Mouse (Mus musculus): ENCODE data around the gene Ifit3.
"Not testable (repeated sequence)": the region's sequence is repeated elsewhere in the genome, so short reads cannot be mapped to it uniquely, and the experiment has no call there.

Gene Ifit3

DNA sequence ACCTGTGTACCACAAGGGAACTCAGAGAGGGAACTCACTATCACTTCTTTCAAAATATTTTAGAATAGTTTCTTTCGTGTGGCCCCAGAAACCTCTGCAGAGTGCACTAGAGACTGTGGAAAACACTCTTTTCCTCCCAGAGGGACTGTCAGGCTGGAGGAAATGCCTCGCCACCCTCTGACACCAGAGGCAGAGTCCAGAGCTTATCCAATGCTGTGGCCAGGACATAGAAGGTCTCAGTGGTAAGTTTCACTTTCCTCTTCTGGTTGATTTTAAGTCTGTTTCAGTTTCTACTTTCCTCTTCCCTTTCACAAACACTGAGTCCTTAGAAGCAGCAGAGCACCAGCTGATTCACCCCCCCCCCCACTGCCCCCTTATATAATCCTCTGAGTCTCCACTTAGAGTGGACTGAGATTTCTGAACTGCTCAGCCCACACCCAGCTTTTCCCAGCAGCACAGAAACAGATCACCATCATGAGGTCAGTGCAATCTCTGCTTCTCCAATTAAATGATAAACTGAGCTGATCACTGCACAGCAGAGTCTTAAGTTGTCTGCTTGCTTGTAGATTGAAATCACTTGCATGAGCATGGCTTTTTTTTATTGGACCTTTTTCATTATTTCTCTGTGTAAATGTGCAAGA, at the start of gene Ifit3:
Gene Ifit3, plus strand, starts transcription at position 406 of the 641 bp plus-strand sequence.
- not testable (repeated sequence) for DNase-seq

DNA sequence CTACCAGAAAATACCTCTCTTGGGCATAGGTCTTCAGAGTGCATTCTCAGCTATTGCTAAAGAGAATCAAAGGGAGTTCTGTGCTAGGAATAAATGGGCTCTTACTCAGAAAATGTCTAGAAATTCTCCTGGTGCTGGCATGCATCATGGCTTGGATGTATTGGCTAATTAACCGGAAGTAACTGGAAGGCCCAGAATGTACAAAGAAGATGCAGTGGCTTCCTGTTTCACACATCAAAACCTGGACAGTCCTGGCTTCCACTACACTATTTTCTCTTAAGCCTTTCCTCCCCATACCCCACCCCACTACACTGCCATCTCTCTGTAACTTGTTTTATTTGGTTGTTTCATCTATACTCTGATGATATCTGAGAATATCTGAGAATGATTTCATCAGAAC, 43.9 kb upstream of the Ifit3 start:
- no peak for DNase-seq

DNA sequence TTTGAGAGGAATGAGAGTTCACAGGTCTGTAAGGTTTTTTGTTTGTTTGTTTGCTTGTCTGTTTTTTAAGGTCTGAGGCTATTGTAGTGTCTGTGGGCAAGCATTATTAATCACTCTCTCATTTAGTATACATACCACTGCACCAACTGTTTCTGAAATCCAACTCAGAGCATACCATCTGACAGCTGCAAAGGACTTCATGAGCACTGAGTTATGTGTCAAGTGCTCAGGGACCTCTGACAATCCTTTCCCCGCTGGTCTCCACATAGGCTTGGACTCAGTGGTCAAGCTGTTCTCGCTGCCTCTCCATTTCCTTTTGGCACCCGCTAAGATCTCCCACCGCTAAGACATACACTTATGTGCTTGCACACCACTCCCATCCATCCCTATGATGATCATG, 37.1 kb upstream of the Ifit3 start:
- no peak for DNase-seq

DNA sequence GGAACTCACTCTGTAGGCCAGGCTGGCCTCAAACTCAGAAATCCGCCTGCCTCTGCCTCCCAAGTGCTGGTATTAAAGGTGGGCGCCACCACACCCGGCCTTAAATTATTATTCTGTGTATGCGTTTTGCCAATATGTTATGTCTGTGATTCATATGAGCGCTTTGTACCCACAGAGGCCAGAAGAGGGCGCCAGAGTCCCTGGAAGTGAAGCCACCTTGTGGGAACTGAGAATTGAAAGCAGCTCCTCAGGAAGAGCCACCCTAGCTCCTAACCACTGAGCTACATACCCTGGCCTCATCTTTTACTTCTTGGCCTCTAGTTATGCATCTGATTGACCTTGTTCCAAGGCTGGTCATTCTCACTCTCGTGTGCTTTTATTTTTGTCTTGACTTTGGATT, 35.4 kb upstream of the Ifit3 start:
- DNase-seq, result peak; percentile 40 to 50

DNA sequence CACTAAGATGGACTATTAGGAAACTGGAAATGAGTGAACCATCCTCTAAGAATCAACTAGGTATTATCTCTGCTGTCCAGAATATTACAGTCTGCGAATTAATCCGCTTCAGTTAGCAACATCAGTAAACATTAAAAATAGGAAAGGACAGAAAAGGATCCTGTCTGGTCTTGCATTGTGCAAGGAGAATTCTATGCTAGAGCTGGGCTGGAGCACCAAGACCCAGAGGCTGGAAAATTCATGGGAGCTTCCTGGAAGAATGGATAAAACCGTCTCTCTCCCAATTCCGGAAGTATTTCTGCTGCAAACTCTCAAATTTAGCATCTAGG, 33.2 kb upstream of the Ifit3 start:
- DNase-seq, result no peak

DNA sequence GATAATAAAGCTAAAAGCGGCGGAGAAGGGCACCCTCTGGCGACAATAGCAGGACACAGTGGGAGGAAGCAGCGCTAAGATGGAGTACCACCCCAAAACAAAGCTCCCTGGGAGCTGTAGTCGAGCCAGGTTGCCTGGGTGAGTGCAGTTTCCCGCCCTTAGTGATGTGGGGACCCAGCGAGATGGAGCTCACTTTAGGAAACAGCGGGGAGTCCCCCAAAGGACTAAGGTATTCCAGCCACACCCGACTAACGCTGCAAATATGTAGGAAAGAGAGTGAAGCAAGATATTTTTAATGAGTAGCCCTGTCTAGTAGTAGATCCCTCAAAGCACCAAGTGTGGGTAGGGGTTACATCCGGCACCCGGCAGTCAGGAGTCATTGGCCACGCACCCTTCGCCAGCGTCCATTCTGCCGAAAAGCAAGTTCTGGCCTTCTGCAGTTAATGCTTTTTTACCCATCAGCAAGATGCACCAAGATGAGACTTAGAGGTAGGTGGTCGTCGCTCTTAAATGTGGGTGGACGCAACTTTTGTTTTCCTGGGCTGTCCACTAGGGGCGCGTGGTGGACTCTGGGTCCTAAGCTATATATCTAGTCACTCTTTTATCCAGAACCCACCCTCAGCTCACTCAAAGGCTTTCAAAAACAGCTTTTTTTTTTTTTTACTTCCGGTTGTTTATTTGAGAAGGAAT, 32.7 kb upstream of the Ifit3 start, which contains the start of gene Ifit2:
Gene Ifit2, plus strand, starts transcription at position 161 of the 690 bp plus-strand sequence.
- DNase-seq, result peak; percentile 46 to 56

DNA sequence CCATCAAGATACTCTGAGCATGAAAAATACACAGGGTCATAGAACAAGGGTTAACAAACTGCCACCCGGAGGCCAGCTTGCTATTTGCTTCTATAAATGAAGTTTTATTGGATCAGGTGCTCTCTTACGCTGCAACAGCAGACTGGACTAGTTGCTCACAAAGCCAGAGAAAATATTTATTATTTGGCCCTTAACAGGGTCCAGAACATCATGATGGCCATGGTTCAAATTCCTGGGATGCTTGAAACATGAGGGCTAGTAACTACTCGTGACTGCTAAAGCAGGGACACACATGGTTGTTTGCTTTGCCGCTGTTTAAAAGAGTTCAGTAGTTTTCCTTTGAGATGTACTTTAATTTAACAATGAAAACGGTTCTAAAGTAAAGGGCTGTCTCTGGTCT, 31.4 kb upstream of the Ifit3 start:
- DNase-seq, result no peak

DNA sequence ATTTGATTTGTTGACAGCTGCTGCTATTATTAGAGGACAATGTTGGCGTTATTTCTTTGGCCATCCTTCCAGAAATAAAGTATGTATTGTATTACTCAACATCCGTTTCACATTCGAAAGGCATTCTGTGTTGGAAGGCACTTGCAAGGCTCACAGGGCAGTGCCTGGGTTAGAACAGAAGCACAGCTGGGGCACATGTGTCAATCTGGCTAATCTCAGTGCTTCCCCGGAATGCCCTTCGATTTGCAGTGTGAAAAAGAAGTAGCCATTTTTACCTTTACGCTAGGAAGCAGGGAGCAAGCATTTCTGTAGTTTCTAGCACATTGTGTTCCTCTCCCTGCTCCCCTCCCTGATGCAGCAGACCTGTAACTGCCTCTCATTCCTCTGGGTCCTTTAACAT, 30.3 kb upstream of the Ifit3 start:
- no peak for DNase-seq

DNA sequence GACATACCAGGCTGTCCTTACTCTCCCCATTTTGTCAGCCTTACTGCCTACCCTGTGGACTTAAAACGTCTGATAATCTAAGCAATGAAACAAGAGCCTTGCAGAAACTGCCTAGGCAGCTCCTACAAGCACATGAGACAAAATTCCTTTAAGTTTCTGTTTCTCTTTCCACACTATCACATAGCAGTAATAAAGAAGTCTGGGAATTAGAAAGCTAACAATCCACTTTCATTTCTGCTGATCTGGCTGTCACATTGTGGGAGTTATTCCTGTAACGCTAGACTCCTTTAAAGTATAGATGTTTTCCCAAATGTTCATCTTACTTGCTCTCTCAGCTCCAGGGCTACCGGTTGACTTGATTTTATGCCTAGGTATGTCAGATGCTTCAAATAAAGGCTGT, 29.8 kb upstream of the Ifit3 start:
- DNase-seq, result no peak

DNA sequence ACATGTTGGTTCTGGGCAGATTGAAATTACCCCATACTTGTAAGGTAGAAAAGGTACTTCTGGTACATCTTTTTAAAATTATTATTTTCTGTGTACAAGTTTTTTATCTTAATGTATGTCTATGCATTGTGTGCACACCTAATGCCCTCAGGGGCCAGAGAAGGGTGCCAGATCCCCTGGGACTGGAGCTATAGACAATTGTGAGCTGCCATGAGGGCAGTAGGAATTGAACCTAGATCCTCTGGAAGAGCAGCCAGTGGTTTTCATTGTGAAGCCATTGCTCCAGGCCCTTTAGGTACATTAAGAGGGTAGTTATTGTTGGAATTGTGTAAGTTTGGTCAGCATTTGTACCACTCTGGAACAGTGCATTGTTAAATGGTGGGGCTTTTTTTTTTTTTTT, 29.3 kb upstream of the Ifit3 start:
- no peak for DNase-seq

DNA sequence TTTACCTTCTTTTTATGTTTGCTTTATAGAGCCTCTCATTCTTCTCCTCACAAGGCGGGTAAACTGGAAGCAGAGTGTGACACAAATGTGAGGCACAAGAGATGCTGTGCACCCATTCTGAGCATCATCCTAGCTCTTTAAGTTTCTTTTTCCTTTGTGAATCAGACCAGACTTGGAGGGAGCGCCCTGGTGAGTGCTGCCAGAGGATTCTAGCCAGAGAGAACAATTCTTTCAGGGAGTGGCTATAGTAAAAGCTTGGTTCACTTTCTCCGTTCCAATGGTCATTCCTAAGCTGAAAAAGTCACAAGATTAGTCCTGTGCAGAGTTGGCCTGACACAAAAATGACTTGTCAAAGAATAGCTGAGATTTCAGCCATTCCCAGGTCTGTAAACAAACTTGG, 26.7 kb upstream of the Ifit3 start:
- DNase-seq, result no peak

DNA sequence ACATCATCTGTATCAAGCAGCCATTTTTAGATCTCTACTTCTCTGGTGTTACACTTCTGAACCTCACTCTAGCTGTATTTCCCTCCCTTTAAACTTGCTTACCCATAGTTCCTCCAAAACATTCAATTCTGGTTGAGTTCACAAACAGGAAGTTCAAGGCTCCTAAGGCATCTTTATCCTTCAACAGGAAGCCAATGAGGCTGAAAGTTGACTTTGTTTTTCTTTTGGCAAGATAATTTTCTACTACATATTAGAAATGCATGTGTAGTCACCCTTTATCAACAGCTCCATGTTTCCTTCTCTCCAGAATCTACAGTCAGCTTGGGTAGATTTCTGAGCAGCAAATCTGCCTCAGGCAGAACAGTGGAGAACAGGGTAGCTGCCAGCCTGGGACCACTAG, 20.8 kb upstream of the Ifit3 start:
- no peak for DNase-seq

DNA sequence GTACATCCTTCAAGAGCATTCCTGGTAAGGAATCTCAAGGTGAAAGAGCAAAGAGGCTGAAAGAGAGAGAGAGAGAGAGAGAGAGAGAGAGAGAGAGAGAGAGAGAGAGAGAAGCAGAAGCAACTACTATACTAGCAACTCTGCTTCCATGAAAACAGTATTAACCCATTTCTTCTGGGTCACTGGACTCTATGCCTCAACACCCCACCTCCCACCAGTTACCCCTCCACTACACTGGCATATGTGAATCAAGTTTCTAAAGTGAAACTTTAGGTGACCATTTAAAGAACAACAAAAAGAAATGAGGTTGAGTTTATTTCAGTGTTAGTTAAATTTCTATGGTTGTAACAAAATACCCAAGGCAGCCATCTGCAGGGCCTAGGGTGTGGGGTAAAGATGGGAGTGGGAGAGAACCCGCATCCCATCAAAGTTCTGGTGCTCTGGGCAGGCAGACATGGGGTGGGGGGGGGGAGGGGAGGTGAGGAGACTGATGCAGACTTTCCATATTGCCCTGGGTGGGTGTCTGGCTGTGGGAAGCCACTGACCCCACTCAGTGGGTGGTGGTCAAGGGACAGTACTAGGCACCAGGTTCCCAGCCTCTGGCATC, 17.1 kb upstream of the Ifit3 start:
- DNase-seq, result no peak

DNA sequence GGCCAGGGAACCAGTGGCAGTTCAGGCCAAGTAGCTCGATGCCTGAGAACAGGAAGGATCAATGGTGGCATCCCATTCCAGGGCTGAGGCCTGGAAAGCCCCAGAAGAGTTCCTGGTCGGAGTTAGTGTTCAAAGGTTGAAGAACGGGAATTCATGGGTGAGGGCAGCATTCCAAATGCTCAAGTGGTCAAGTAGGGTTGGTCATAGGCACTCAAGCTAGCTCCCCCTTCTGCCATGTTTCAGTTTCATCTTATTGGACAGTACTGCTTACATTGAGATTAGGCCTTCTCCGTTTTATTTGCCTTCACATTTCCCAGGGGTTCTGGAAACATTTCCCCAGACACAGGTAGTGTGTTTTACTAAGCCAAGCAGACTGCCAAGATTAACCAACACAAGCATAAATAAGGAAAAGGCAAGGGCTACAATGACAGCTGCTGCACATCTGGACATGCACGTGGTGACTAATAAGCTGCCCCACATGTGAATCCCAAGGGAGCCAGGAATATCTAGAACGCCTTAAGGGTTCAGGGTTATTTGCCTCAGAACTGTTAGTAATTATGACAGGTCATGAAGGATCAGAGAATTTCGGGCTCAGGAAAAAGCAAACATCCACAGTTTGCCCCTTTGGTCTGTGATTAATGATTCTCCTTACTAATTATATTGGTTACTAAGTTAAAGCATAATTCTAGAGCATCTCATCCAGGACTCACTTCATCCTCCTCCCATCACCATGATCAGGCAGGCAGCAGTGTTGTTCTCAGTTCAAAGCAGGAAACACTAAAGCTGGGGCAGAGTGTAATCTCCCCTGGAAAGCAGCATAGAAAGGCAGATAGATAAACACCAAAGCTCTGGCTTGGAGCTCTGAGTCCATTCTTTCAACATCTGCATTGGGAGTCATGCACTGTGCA, 14.1 kb upstream of the Ifit3 start:
- no peak for DNase-seq

DNA sequence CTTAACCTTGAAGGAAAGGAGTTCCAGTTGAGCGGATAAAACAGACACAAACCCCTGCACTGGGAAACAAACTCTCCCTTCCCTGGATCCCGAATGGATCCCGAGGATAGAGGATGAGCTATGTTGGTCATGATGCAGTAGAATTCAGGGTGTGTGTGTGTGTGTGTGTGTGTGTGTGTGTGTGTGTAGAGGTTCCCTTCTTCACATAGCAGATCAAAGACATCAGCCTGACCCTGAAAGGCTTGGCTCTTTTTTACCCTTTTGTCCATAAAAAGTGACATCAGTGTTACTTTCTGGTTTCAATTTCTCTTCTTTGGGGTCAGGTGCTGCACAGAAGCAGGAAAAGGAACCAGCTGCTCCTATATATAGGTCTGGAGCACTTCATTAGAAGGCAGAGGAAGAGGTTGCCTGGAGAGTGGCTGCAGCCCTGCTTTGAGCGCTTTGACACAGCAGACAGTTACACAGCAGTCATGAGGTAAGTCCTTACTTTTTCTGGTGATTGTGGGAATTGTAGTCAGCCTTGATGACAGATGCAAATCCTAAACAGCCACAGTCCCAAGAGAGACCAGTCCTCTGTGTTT, 13.3 kb upstream of the Ifit3 start:
- no peak for DNase-seq

DNA sequence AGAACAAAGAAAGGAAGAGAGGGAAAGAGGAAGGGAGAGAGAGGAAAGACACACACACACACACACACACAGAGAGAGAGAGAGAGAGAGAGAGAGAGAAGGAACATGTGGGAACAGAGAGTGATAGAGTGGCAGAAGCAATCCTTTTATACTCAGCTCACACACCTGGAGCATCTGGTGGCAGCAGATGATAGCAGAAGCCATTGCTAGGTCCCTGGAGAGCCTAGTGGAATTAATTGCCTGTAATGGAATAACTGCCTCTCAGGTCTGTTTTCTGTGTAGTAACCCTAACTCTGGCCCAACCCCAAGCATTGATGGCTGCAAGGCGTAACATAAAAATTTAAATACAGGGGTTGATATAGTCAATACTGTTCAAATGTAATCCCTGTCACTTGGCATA, 12.3 kb upstream of the Ifit3 start:
- DNase-seq, result no peak

DNA sequence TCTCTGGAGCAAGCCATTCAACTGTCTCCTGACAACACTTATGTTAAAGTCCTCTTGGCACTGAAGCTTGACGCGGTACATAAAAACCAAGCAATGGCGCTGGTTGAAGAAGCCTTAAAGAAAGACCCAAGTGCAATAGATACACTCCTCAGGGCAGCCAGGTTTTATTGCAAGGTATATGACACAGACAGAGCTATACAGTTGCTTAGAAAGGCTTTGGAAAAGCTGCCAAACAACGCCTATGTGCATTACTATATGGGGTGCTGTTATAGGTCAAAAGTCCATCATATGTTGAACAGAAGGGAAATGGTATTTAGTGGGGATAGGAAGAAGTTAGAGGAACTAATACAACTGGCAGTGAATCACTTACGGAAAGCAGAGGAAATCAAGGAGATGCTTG, 9.7 kb upstream of the Ifit3 start:
- no peak for DNase-seq

DNA sequence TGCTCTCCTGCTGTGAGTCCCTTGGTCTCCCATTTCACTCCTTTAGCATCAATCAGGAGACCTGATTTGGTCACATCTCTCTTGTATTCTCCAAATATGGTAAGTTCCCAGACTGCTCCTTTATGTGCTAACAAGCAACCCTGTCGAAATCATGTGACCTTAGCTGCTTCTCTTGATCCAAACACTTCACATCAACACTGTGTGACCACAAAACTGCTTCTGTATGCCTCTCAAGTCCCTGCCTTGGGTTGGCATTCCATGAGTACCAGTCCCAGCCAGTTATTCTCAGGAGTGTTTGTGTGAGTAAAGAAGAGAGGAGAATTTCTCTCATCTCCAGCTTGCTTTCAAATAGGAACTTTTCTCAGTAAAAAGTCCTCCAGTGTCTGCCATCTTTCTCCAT, 6.2 kb upstream of the Ifit3 start:
- no peak for DNase-seq

DNA sequence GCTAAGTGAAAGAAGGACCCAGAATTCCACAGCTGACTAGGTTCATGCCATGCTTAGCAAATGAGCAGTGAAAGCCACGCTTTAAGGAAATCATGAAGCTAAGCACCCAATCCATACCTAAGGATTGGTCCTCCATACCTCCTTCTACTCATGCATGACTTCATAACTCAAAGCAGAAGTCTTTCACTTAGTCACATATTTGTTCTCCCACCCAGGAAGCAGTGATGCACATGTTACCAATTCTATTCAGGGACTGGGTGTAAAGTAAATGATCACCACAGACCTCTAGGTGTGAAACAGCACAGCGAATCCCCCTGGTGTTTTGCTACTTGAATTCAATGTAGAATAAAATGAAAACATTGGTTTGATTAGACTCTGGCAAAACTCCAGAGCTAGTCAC, 635 bp upstream of the Ifit3 start:
- not testable (repeated sequence) for DNase-seq

DNA sequence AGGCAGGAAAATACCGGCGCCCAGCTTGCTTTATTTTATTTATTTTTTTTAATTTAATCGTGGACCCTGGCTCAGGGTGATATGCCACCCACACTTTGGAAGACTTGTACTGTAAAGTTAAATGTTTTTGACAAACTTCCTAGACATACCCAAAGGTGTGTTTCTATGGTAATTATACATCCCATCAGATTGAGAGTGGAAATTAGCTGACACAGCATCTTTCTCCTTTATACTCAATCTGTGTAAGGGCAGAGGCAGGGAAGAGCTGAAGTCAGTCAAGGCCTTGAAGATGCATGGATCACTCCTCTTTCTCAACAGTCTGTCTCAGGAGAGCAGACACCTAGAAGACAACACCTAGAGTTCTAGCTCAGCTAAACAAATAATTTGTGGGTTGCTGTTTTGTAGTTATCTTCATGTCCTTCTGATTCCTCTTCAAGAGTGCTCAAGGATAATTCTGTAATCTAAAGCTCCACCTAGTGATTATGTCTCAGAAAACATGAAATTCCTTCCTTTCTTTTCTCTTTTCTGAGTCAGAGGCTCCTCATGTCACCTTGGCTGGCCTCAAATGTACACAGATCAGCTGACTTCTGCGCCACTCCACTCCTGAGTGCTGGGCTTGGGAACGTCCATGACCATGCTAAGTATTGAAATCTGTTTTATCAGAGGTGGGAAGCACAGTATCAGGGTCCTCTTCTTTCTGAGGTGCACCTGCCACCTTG, 2.6 kb downstream of the Ifit3 start:
- DNase-seq, result not testable (repeated sequence)

DNA sequence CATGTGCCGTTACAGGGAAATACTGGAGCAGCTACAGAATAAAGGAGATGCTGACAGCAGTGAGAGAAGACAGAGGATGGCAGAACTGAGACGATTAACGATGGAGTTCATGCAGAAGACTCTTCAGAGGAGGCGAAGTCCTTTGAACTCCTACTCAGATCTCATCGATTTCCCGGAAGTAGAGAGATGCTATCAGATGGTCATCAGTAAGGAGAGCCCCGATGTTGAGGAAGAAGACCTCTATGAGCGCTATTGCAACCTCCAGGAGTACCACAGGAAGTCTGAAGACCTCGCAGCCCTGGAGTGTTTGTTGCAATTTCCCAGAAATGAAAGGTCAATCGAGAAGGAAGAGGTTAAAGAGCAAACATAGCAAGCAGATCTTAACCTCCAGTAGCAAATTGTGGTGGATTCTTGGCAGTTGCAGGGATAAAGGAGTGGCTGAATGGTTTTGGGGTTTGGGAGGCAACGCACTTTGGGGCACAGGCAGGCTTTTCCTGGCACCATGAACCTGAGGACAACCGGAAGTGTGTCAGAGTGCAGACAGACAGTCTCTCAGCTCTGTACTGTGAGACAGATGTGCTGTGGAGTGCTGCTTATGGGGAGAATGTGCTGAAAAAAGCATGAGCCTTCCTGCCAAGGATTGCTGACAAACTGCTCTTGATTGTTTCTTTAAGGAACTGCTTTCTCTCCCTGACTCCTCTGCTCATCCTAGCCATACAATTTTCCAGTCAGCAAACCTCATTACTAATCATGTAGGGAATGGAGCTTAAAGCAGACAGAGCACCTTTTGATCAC, 4.8 kb downstream of the Ifit3 start:
- DNase-seq, result not testable (repeated sequence)

DNA sequence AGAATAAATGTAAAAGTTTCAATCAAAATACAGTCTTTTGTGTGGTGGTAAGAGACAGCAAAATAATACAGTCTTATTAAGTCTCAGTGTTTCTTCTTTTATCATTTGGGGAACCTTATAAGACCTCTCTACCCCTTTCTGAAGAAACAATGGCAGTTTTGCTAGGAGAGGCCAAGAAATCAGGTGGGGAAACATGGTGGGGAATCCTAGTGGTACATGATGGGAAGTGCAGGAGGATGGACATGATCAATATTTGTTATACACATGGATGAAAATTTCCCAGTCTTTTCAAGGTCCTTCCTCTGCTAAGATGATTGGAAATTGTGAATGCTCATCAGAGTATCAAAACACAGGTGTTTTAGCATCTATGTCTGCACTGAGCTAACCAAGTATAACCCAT, 5.6 kb downstream of the Ifit3 start:
- DNase-seq, result no peak

Measured in cerebellum, adult 18-20 months (tissue).